Mouse (Mus musculus): ENCODE measurements around the gene Htr6. TPM values are rescaled to one million over a fixed set of nuclear protein-coding genes. Genes with fewer than 3 reads are reported as not detected.

Gene Htr6
- polyA plus RNA-seq (2014; fragmentation: Nextera tagmentation; extraction: Ambion mirVana), result not detected in 2 replicates

GRCm38 (mm10) chr4:139075041-139075711 lies at the start of gene Htr6:
Gene Htr6, minus strand, starts transcription at chr4:139075570.
- ATAC-seq (ENCODE audit: low FRiP score), result peak; percentile 33; the same call in 1 of the 2 replicates
- Histone ChIP-seq H3K36me3 (ENCODE audit: control insufficient read depth, insufficient read depth, low read length) (no peaks in the 10 kb centered on the region), H3K27me3 (ENCODE audit: control insufficient read depth, insufficient read depth, low read length) (peaks cover 51% of the 10 kb centered on the region), H3K4me3 (ENCODE audit: low read depth, low read length) (peak within 1 kb of the TSS; percentile 40), H3K9me3 (ENCODE audit: control insufficient read depth, low read length) (no peaks in the 10 kb centered on the region), H3K27ac (ENCODE audit: low read depth, low read length) (no peak within 1 kb of the TSS), H3K4me2 (peak within 1 kb of the TSS; percentile 61), H3K4me1 (ENCODE audit: control insufficient read depth, insufficient read depth, low read length) (peaks cover 9% of the 10 kb centered on the region), H3K9ac (ENCODE audit: low read length) (0 out of 2 replicates have a peak within 1 kb of the TSS, but pooled peaks have one; percentile 12)
- under 1% methylated on average over 72 of the region's 77 CpGs for WGBS
- DNase-seq (ENCODE audit: low spot score, missing footprints), result peak; percentile 86

- no peak overlapping the region for H3K4me3 ChIP-seq (ENCODE audit: low read depth, low read length)
- no peak for DNase-seq (ENCODE audit: low spot score, missing footprints)
- H3K36me3 ChIP-seq (ENCODE audit: control insufficient read depth, insufficient read depth, low read length), result no peaks in the 10 kb centered on the region
- no peak for ATAC-seq (ENCODE audit: low FRiP score)
- WGBS, result 96% methylated on average over 6 of the region's 6 CpGs
- H3K27ac ChIP-seq (ENCODE audit: low read depth, low read length), result no peak overlapping the region
- H3K4me1 ChIP-seq (ENCODE audit: control insufficient read depth, insufficient read depth, low read length), result peaks cover 4% of the 10 kb centered on the region
- no peaks in the 10 kb centered on the region for H3K27me3 ChIP-seq (ENCODE audit: control insufficient read depth, insufficient read depth, low read length)
- no peak overlapping the region for H3K4me2 ChIP-seq
- H3K9me3 ChIP-seq (ENCODE audit: control insufficient read depth, low read length), result no peaks in the 10 kb centered on the region
- no peak overlapping the region for H3K9ac ChIP-seq (ENCODE audit: low read length)
These were observed 49.6 kb upstream of the Htr6 start for GRCm38 (mm10) chr4:139124940-139125339.

- Histone ChIP-seq H3K27ac (ENCODE audit: low read depth, low read length) (no peak overlapping the region), H3K4me2 (no peak overlapping the region), H3K4me3 (ENCODE audit: low read depth, low read length) (no peak overlapping the region), H3K27me3 (ENCODE audit: control insufficient read depth, insufficient read depth, low read length) (no peaks in the 10 kb centered on the region), H3K4me1 (ENCODE audit: control insufficient read depth, insufficient read depth, low read length) (no peaks in the 10 kb centered on the region), H3K36me3 (ENCODE audit: control insufficient read depth, insufficient read depth, low read length) (no peaks in the 10 kb centered on the region), H3K9ac (ENCODE audit: low read length) (no peak overlapping the region), H3K9me3 (ENCODE audit: control insufficient read depth, low read length) (no peaks in the 10 kb centered on the region)
- DNase-seq (ENCODE audit: low spot score, missing footprints) (no peak), ATAC-seq (ENCODE audit: low FRiP score) (no peak)
- 87% methylated on average over 4 of the region's 4 CpGs for WGBS
These were observed 47.2 kb upstream of the Htr6 start for GRCm38 (mm10) chr4:139122557-139122956.

- Histone ChIP-seq H3K27me3 (ENCODE audit: control insufficient read depth, insufficient read depth, low read length) (no peaks in the 10 kb centered on the region), H3K27ac (ENCODE audit: low read depth, low read length) (no peak overlapping the region), H3K4me2 (no peak overlapping the region), H3K36me3 (ENCODE audit: control insufficient read depth, insufficient read depth, low read length) (no peaks in the 10 kb centered on the region), H3K9ac (ENCODE audit: low read length) (no peak overlapping the region), H3K4me3 (ENCODE audit: low read depth, low read length) (no peak overlapping the region), H3K9me3 (ENCODE audit: control insufficient read depth, low read length) (no peaks in the 10 kb centered on the region), H3K4me1 (ENCODE audit: control insufficient read depth, insufficient read depth, low read length) (no peaks in the 10 kb centered on the region)
- ATAC-seq (ENCODE audit: low FRiP score) (no peak), DNase-seq (ENCODE audit: low spot score, missing footprints) (no peak)
- WGBS, result 86% methylated on average over 7 of the region's 7 CpGs
These were observed 45.6 kb upstream of the Htr6 start for GRCm38 (mm10) chr4:139120998-139121397.

DNA sequence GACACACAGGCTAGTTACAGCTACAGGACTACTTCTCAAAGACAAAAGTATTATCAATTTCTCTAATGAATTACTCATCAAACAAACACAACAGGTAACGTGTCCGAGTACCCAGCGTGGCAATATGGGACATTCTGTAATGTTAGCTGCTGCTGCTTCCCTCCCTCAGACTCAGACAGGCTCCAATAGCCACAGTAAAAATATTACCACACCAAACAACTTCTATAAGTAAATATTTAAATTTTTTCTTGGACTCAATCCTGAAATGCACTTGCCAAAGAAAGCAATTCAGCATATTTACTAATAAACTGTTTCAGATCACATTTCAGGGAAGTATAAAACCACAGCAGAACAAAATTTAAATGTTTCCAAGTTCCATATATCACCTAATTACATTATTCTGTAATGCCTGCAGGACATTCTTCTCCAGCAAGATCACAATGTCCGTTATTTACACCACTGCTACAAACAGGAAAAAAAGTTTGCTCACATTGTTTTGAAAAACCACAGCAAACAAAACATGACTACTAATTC lies 45.0 kb upstream of the Htr6 start:
- no peak overlapping the region for H3K4me2 ChIP-seq
- WGBS, result 93% methylated on average over 4 of the region's 4 CpGs

GRCm38 (mm10) chr4:139116356-139117063 lies 41.1 kb upstream of the Htr6 start:
- no peaks in the 10 kb centered on the region for H3K36me3 ChIP-seq (ENCODE audit: control insufficient read depth, insufficient read depth, low read length)
- H3K4me2 ChIP-seq, result no peak overlapping the region
- H3K9ac ChIP-seq (ENCODE audit: low read length), result no peak overlapping the region
- H3K27me3 ChIP-seq (ENCODE audit: control insufficient read depth, insufficient read depth, low read length), result no peaks in the 10 kb centered on the region
- 87% methylated on average over 3 of the region's 3 CpGs for WGBS
- no peak overlapping the region for H3K27ac ChIP-seq (ENCODE audit: low read depth, low read length)
- no peak for DNase-seq (ENCODE audit: low spot score, missing footprints)
- no peak overlapping the region for H3K4me3 ChIP-seq (ENCODE audit: low read depth, low read length)
- ATAC-seq (ENCODE audit: low FRiP score), result no peak
- H3K4me1 ChIP-seq (ENCODE audit: control insufficient read depth, insufficient read depth, low read length), result no peaks in the 10 kb centered on the region
- no peaks in the 10 kb centered on the region for H3K9me3 ChIP-seq (ENCODE audit: control insufficient read depth, low read length)

More for the DNA sequence above, 45.0 kb upstream of the Htr6 start:
- ATAC-seq (ENCODE audit: low FRiP score) (no peak), DNase-seq (ENCODE audit: low spot score, missing footprints) (no peak)
- H3K9ac ChIP-seq (ENCODE audit: low read length), result no peak overlapping the region
- no peaks in the 10 kb centered on the region for H3K9me3 ChIP-seq (ENCODE audit: control insufficient read depth, low read length)
- no peak overlapping the region for H3K27ac ChIP-seq (ENCODE audit: low read depth, low read length)
- H3K4me3 ChIP-seq (ENCODE audit: low read depth, low read length), result no peak overlapping the region
- H3K4me1 ChIP-seq (ENCODE audit: control insufficient read depth, insufficient read depth, low read length), result no peaks in the 10 kb centered on the region
- no peaks in the 10 kb centered on the region for H3K36me3 ChIP-seq (ENCODE audit: control insufficient read depth, insufficient read depth, low read length)
- no peaks in the 10 kb centered on the region for H3K27me3 ChIP-seq (ENCODE audit: control insufficient read depth, insufficient read depth, low read length)

DNA sequence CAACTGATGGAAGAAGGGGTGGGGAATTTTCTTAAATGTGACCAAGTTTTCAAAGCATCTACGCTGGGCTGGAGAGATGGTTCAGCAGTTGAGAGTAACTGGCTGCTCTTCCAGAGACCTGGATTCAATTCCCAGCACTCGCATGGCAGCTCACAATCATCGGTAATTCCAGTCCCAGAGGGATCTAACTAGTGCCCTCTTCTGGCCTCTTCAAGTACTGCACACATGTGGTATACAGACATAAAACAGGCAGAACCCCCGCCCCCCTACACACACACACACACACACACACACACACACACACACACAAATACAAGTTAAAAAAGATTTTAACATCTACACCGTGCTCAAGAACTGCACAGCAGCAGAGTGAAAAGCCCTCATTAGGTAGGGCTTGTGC lies 40.4 kb upstream of the Htr6 start:
- Histone ChIP-seq H3K9ac (ENCODE audit: low read length) (no peak overlapping the region), H3K4me1 (ENCODE audit: control insufficient read depth, insufficient read depth, low read length) (no peaks in the 10 kb centered on the region), H3K27me3 (ENCODE audit: control insufficient read depth, insufficient read depth, low read length) (no peaks in the 10 kb centered on the region), H3K36me3 (ENCODE audit: control insufficient read depth, insufficient read depth, low read length) (no peaks in the 10 kb centered on the region), H3K27ac (ENCODE audit: low read depth, low read length) (no peak overlapping the region), H3K9me3 (ENCODE audit: control insufficient read depth, low read length) (no peaks in the 10 kb centered on the region), H3K4me2 (no peak overlapping the region), H3K4me3 (ENCODE audit: low read depth, low read length) (no peak overlapping the region)
- WGBS, result 90% methylated on average over 5 of the region's 5 CpGs
- DNase-seq (ENCODE audit: low spot score, missing footprints), result no peak
- ATAC-seq (ENCODE audit: low FRiP score), result no peak

DNA sequence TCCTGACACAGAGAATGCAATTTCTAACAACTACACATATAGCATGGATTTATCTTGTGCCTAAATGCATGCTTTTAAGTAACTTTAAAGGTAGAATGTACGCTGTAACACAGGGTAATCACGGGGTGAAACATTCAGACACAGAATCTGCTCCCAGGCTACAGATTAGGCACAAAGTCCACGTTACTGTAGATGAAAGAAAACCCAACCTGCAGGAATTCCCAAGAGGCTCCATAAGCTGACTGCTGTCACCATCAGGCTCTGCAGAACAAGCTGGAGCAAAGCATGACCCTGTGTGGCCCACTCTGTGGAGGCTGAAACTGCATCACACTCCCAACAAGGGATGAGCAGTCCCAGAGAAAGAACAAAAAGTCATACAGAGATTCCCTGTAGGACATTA lies 37.1 kb upstream of the Htr6 start:
- H3K4me3 ChIP-seq (ENCODE audit: low read depth, low read length), result no peak overlapping the region
- no peak overlapping the region for H3K9ac ChIP-seq (ENCODE audit: low read length)
- H3K27me3 ChIP-seq (ENCODE audit: control insufficient read depth, insufficient read depth, low read length), result no peaks in the 10 kb centered on the region
- H3K36me3 ChIP-seq (ENCODE audit: control insufficient read depth, insufficient read depth, low read length), result no peaks in the 10 kb centered on the region
- no peak overlapping the region for H3K4me2 ChIP-seq
- ATAC-seq (ENCODE audit: low FRiP score) (no peak), DNase-seq (ENCODE audit: low spot score, missing footprints) (no peak)
- H3K9me3 ChIP-seq (ENCODE audit: control insufficient read depth, low read length), result no peaks in the 10 kb centered on the region
- 69% methylated on average over 3 of the region's 3 CpGs for WGBS
- H3K27ac ChIP-seq (ENCODE audit: low read depth, low read length), result no peak overlapping the region
- no peaks in the 10 kb centered on the region for H3K4me1 ChIP-seq (ENCODE audit: control insufficient read depth, insufficient read depth, low read length)

- no peak for ATAC-seq (ENCODE audit: low FRiP score)
- H3K36me3 ChIP-seq (ENCODE audit: control insufficient read depth, insufficient read depth, low read length), result no peaks in the 10 kb centered on the region
- H3K27ac ChIP-seq (ENCODE audit: low read depth, low read length), result no peak overlapping the region
- no peaks in the 10 kb centered on the region for H3K4me1 ChIP-seq (ENCODE audit: control insufficient read depth, insufficient read depth, low read length)
- 61% methylated on average over 3 of the region's 3 CpGs for WGBS
- H3K4me2 ChIP-seq, result no peak overlapping the region
- no peaks in the 10 kb centered on the region for H3K27me3 ChIP-seq (ENCODE audit: control insufficient read depth, insufficient read depth, low read length)
- no peak overlapping the region for H3K4me3 ChIP-seq (ENCODE audit: low read depth, low read length)
- H3K9ac ChIP-seq (ENCODE audit: low read length), result no peak overlapping the region
- no peak for DNase-seq (ENCODE audit: low spot score, missing footprints)
- no peaks in the 10 kb centered on the region for H3K9me3 ChIP-seq (ENCODE audit: control insufficient read depth, low read length)
These were observed 36.1 kb upstream of the Htr6 start for GRCm38 (mm10) chr4:139111421-139111820.
